Mouse (Mus musculus): ENCODE measurements around the gene Fam169b.
"Not testable (repeated sequence)": the region's sequence is repeated elsewhere in the genome, so short reads cannot be mapped to it uniquely, and the experiment has no call there.

Fam169b gene

DNA sequence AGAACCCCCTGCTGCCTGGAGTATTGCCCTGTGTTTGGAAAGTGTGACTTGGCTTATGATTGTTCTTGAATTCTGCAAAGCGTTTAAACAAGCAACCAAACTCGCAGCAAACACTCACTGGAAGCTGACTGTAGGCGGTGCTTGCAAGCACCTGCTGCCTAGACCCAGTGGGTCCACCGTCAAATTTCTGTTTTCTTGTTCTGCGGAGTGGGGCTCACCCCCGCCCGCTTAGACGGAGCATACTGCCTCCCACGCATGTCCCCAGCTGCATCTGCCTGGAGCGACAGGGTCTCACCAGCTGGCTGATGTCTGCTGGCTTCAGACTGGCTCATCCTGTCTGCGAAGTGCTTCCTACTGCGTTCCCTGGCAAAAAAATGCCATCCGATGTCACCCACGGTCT lies 9.1 kb upstream of the Fam169b start:
- DNase-seq, result no peak

DNA sequence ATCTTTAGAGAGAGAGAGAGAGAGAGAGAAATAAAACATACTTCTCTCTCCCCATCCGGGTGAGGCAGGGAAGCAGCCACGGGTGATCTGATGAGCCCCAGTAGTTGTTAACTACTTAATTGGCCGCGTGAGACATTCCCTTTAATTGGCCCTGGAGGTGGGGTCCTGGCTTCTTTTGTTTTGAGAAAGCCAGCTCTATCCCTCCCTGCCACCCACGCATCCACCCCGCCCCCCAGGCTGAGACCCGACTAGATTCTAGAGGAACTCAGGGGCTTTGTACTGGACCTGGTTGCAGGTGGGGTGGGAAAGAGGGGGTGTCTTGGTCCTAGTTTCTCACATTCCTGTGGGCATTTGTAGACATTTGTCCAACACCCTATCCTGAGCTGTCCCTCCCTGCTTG lies 8.2 kb upstream of the Fam169b start:
- no peak for DNase-seq

DNA sequence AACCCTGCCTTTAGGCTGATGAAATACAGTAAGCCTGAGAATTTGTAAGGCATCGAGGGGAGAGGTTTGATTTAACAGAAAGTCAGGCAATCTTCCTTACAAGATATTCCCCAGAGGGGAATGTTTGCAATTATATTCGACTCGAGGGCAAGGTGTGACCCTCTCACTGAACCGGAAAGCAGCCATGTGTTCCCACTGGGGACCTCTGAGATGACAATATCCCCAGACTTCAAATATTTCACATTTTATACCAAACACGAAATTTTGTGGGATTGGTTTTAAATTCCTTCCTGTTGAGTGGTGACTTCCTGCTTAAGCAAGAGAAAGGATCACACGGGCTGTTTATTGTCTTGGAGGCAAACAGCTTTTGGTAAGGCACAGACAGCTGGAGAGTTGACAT lies 6.9 kb upstream of the Fam169b start:
- DNase-seq, result no peak

DNA sequence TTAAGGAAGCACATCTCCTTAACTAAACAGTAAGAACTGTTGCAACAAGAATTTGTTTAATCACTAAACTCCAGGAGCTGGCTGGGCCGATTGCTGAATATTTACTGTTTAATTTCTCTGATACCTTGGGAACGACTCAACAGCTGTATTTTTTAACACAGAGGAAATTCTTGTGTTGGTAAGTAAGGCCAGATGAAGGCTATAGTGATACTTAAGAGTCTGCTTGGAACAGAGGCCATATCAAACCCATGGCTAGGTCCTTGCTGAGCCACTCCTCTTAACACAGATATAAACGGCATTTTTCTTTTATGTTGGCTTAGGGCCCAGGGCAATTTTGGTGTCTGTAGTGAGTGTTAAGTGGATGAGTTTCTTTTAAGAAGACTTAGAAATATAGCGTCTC lies 3.1 kb upstream of the Fam169b start:
- DNase-seq, result no peak

DNA sequence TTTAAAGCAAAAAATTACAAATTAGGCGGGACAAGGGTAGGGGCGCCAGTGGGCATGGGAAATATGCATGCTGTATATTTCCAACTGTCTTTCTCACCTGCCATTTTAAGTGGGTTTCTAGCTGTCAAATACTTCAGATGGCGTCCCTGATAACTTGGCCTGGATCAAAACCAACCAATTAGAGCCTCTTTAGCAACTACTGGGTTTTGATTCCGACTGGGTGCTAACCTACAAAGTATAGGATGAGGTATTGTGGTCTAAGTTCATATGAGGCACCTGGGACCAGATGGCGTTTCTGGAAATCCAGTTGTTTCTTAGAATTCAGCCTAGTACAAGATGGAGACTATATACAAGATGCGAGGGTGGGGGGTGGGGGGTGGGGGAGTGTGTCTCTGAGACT lies 1.8 kb upstream of the Fam169b start:
- DNase-seq, result no peak

DNA sequence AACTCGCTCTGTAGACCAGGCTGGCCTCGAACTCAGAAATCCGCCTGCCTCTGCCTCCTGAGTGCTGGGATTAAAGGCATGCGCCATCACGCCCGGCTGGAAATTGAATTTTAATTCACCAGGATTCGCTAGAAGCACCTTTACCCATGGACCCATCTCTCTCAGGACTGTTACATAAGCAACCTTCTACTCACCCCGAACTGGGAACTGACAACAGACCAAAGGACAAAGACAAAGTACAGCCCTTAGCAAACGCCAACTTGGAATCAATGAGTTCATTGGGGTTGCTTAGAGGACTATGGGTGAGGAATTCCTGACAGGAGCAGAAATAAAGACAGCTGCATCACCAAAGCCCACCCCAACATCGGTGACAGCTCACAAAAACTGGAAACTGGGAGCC lies 1.0 kb upstream of the Fam169b start:
- DNase-seq, result no peak

DNA sequence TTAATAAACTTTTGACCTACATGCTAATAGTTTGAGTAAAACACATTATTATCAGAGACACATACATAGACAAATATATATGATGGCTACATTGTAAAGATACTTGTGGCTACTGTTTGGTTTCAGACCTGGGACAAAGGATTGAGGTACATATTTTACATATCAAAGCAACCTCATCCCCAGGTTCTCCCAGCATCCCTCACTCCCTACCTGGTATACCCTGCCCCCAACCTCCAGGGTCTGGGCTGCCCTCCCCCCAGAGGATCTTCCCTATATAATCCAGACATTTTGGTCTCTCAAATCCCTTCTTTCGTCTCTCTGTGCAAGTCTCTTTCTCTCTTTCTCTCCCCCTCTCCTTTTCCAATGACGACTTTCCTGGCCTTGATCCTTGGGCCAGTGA lies 579 bp downstream of the Fam169b start:
- no peak for DNase-seq

DNA sequence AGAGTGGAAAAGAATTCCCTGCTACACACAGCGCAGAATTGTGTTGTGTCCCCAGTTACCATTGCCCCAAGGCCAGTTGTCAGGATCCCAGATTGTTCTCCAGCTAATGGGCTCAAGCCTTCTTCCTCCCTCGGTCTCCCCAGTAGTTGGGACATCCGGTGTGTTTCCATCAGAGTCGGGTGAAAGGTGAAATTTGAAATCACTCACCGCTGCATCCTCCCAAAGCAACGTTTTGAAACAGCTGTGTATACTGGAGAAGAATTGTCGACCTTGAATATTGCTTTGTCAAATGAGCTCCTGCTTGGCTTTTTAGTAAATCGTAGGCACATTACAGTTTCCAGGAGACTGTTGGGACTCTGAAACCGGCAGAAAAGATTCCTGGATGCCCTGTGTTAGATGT lies 1.3 kb downstream of the Fam169b start:
- no peak for DNase-seq

DNA sequence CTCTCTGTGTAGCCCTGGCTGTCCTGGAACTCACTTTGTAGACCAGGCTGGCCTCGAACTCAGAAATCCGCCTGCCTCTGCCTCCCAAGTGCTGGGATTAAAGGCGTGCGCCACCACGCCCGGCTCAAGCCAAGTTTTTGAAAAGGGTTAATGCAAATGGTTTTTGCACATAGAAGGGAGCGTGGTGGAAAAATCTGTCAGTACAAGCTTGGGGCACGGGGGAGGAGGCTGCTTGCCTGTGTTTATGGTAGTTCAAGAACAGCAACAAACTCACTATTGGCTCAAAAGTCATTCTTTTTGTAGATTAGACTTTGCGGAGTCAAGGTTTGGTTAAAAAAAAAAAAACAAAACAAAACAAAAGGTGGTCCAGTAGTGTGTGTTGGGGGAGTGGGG lies 1.8 kb downstream of the Fam169b start:
- not testable (repeated sequence) for DNase-seq

DNA sequence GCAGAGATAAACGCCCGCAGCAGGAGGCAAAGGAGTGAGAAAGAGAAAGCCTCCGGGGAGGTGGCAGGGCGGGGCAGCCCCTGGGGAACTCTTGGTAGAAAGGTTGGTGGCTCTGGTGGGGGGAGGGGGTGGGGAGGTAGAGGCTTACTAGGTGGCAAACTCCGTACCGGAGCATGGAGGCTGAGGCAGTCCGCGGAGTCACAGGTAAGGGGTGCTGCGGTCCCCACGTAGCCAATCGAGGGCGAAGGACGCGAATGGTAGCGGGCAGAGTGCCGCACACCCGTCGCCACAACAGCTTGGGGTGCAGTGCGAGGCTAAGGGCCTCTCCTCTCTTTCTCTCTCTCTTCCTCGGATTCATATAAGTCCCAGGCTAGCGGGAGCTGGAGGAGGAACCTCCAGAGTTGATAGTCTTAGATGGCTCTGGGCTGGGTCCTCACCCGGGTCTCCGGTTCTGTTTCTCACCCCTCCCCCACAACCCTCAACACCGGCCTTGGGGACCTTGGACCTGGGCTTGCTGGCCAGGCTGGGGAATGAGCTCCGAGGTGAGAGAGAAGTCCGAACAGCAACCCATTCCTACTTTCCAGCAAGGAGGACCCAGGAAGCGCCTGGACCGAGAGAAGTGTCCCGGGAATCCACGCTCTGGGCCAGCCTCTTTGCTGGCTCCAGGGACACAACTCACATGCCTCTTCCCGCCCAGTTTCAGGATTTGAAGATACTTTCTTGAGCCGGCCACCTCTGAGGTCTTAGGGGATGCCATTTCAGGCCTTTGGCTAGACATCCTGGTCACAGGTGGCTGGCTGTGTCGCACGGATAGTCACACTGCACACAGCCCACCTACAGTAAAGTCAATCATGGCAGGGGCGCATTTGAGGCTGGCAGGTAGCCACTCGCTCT lies 2.4 kb downstream of the Fam169b start:
- DNase-seq, result peak in 1 of 2 experiments; percentile 10

DNA sequence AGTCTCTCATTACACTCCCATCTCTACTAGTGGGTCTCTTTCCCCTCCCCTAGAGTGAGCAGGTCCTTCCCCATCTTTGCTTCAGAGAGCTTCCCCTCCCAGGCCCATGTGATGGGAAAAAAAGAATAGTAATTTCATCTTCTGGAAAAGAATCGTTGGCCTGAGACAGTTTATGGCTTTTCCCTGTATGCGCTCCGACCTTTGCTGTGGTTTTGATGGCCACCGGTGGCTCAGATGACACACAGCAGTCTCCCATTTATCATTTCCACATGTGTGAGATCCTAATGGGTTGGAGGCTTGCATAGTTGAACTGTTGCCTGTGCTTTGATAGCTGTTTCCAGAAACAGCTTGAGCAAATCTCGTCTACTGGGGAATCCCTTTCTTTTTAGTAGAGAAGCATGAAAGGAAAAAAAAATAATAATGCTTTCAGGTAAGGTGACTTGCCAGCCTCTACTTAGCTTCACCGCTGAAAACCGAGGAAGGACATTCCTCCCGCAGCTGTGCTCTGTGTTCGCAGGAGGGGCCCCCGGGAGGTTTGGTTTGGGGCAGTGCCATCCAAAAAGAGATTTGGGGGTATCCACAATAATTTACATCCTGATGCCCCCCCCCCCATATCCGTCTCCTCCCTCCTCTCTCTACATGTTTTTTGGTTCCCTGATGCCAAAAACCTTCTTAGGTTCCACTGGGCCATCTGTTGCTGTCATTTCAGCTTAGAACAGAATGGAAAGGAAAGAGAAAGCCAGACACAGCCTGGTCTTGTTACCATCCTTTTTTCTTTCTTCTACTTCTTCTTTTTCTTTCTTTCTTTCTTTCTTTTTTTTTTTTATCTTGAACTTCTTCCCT lies 3.6 kb downstream of the Fam169b start:
- DNase-seq, result no peak

DNA sequence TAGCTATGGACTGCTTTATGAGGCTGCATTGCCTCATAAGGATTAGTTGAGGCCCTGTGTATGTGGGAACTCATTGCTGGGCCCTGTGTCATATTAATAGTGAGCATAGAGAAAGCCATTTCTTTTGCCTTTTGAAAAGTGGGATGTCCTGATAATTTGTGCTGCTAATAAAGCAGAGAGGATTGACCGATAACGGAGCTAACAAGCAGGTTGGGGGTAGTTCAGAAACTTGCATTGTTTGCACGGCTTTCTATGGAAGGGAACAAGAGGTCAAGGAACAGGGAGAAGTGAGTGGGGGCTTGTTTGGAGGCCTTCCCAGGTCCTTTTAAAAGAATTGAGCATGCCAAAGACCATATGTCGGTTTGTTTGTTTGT lies 4.2 kb downstream of the Fam169b start:
- no peak for DNase-seq

DNA sequence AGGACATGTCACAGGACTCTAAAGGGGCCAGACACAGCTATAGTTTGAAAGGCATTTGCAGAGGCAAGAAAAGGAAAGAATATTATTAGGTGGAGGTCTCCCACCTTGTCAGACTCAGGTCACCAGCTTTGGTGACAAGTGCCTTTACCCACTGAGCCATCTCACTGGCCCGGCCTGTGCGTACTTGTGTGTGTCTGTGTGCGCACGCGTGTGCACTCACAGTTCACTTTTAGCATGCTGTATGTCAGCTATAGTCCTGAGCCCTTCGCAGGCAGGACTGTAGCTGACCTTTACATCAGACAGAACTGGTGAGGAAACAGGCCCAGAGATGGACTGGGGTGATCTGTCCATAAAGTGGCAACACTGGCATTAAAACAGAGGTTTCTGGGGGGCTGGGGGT lies 4.7 kb downstream of the Fam169b start:
- DNase-seq, result no peak

DNA sequence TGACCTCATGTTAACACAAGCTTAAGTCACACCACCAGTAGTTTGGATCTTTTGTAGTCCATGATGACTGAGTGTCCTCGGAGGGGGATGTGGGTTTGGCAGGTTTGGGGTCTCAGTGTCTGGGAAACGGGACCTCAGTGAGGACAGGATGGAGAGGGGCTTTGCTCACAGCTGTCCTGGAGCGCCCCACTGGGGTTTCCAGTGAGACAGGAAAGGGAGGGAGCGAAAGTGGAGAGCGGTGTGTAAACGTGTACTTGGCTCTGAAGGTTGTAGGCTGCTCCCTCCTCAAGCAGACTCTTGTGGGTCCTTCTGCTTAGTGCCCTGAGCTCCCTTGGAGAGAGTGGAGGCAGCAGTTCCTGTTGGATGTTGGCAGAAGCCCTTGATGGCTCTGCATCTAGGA lies 5.3 kb downstream of the Fam169b start:
- DNase-seq, result no peak

DNA sequence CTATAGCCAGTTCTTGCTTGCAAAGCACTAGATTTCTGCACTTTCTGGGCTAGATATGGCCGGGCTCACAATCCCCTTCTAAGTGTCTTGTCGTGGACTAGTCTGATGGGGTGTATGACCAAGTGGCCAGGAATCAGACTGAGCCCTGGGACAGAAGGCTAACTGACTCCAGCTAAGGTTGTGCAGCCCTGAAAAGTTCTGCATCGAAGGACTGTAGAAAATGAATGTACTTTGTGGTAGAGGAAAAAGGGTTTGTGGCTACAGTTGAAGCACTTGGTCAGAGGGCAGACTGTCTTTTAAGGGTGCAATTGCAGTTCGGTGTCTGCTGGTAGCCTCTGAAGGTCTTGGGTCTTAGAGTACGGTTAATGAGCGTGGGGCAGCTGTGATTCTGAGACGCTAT lies 5.8 kb downstream of the Fam169b start:
- DNase-seq, result no peak

DNA sequence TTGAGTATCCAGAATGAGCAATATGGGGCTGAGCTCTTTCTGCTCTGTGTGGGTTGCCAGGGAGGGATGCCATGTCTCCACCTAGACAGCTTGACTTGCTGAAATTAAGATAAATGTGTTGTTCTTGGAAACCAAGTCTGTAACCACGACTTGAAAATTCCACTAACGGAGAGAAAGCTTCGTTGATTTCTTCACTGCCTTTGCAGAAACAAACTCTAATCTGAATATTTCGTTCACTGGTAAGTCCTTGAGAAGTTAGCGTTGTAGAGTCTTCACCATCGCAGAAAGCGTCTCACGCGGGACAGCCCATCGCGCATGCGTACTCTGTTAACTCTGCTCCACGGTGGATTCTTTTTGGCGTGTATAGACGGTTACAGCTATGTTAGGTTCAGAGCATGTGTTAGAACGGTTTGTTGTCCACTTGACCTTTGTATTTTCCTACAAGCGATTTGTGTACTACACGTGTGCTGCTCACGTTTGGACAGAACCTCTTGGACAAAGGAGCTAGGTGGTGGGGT lies 6.8 kb downstream of the Fam169b start:
- DNase-seq, result no peak

DNA sequence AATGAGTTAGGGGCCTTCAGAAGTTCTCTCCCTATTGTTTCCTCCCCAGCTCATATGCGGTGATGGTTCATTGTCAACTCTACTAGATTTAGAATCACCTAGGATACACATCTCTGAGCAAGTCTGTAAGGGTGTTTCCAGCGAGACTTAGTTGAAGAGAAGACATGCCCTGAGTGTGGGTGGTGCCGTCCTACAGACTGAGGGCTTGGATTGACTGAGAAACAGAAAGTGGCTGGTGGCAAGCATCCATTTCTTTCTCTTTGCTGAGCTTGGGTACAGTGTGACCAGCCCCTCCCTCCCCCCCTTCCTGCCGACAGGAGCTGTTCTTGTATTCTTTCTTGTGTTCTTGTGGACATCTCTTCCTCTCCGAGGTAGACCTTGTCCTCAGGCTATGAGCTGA lies 7.7 kb downstream of the Fam169b start:
- no peak for DNase-seq

DNA sequence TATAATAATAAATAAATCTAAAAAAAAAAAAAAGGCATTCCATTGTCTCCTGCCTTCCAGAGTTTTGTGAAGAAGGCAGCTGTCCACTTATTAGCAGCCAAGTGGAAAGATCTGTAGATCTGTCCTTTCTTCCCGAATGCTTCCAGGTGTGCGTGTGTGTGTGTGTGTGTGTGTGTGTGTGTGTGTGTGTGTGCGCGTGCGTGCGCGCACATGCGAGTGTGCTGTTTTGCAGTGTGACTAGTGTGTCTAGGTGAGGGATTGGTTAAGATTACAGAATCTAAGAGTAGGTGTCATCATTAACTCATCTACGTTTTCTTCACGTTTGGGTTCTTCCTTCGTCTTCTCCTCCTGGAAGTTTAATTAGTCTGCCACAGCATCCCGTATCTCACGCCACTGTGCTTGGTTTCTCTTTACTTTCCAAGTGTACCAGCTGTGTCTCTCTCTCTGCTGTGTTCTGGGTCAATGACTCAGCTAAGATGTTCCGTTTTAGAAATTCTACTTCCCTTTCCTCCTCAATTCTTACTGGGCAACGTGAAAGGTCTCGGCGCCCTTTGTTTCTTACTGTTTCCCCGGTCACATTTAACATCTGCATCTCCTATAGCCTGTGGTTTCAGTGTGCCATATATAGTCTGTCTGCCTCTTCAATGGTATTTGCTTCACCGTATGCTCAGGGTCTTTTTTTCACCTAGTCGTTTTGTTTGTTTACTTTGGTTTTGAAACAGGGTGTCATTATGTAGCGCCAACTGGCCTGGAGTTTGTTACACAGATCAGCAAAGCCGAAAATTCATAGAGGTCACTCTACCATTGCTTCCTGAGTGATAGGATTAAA lies 8.9 kb downstream of the Fam169b start:
- no peak for DNase-seq

DNA sequence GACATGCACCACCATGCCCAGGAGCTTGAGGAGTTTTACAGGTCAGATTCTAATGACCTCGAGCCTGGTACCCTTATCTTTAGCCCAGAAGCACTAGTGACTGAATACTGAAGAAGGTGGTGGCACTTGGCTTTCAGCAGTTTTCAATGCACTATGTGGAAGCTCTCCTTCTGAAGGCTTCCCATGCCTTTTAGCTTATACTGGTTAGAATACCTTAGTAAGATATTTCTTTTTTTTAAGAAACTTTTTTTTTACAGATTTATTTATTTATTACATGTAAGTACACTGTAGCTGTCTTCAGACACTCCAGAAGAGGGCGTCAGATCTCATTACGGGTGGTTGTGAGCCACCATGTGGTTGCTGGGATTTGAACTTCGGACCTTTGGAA lies 9.5 kb downstream of the Fam169b start:
- not testable (repeated sequence) for DNase-seq

DNA sequence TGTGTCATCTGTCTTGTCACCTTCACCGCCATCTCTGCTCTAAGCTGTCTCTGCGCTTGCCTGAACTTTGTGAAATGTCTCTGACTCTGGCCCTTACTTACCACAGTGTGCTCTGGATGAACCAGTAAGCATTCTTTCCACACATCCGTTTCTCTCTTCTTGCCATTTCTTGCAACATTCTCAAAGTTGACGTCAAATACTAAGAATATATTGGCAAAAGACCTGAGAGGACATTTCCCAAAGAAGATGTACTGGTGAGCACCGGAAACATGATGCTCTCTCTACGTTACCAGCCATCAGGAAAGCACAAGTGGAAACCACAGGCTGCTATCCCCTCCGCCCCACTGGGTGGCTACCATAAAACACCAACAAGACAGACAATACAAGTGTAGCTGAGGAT lies 10.1 kb downstream of the Fam169b start:
- no peak for DNase-seq

DNA sequence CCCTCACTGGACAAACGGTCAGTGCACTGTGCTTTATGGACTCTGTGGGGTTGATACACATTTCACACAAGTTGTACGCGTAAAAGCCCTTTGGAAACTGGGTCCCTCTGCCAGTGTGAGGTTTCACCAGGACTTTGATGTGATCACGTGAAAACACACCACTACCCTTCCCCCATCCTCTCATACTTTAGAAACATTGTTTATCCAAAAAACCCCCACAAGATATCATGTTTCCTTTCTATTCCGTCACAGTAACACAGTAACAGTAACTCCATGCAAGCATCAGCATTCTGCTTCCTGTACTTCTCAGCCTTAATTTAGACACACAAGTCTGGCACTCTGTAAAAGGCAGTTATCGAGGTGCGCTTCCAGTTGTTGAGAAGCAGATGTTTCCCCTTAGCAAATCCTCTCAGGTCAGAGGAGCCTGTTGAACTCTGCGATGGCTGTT lies 12.2 kb downstream of the Fam169b start:
- DNase-seq, result no peak

DNA sequence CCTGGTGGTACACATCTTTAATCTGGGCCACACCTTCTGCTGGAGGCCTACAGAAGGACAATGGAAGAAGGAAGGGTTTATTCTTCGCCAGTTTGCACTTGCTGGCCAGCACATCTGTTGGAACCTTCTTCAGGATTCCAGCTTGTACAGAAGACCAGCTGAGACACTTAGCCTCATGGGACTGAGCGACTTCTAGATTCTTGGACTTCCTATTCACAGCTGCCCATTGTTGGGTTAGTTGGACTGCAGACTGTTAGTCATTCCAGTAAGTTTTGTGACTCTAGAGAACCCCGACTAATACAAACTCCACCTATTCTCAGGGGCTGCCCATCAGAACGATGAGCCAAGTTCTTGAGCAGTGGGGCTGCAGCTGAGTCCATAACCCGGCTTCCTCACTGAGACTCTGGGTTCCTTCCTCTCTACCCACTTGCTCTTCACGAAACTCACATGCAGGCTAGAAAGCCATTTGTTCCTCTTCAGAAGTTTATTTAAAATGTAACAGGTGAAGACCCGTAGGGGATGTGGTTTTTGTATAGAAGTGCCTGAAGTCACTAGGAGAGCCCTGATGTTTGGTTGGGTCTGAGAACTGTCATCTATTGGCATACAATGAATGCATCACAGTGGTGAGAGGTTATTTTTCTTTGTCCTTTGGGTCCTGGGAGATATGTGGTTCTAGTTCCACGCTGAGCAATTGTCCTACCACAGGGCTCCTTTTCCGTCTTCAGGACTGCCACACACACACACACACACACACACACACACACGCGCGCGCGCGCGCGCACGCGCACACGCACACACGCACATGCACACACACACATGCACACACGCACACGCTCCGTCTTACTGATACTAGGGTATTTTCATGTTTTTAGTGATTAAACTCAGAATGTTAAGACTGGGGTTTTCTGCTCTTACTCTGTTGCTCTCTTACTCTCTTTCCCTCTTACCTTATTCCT lies 13.2 kb downstream of the Fam169b start:
- no peak for DNase-seq

All from lung, adult 18-20 months (tissue).